Mouse (Mus musculus): ENCODE data around the gene Srp68. TPM values are rescaled to one million over a fixed set of nuclear protein-coding genes. Genes with fewer than 3 reads are reported as not detected.
A peak's percentile ranks its signal among the peaks of the same experiment; 100 is the strongest.

Gene Srp68
- polyA plus RNA-seq, 1 experiment from 2014 or later = 71.9 TPM

- no peak overlapping the region for H3K4me3 ChIP-seq (ENCODE audit: inconsistent target)
- WGBS (ENCODE audit: missing documents) = 94% methylated on average over 18 of the region's 18 CpGs
These were observed 77.0 kb downstream of the Srp68 start for GRCm38 (mm10) chr11:116196866-116197583.

GRCm38 (mm10) chr11:116196336-116196735, 77.7 kb downstream of the Srp68 start:
- no peak overlapping the region for H3K27ac ChIP-seq
- no peak overlapping the region for H3K4me3 ChIP-seq (ENCODE audit: inconsistent target)
- H3K79me2 ChIP-seq (ENCODE audit: inconsistent target) = peaks cover 79% of the 10 kb centered on the region
- 68% methylated on average over 3 of the region's 3 CpGs for WGBS (ENCODE audit: missing documents)
- peaks cover 4% of the 10 kb centered on the region; the same call in 1 of the 2 replicates for H3K36me3 ChIP-seq (ENCODE audit: inconsistent target)

More at GRCm38 (mm10) chr11:116196866-116197583, 77.0 kb downstream of the Srp68 start:
- Histone ChIP-seq H3K79me2 (ENCODE audit: inconsistent target) (peaks cover 79% of the 10 kb centered on the region), H3K27ac (no peak overlapping the region), H3K36me3 (ENCODE audit: inconsistent target) (no peaks in the 10 kb centered on the region)

DNA sequence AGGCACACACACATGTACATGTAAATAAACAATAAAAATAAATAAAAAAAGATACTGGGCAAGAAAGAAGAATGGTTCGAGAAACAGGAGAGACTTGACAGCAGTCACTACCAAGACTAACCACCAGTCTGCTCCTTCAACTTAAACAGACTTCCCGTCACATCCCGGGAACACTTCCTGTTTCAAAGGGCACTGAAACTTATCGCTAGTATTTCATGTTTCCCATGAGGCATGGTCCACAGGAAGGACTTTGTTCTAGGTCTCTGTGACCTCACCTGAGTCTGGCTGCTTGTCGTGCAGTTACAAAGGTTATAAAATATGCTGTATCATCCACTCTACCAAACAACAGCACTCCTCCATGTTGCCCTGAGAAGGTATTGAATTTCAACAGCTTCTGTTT, 78.8 kb downstream of the Srp68 start:
- WGBS (ENCODE audit: missing documents) = 0% methylated on average over 5 of the region's 5 CpGs
- Histone ChIP-seq H3K36me3 (ENCODE audit: inconsistent target) (peaks cover 12% of the 10 kb centered on the region; the same call in 1 of the 2 replicates), H3K27ac (peak overlapping the region; percentile 22), H3K79me2 (ENCODE audit: inconsistent target) (peaks cover 79% of the 10 kb centered on the region), H3K4me3 (ENCODE audit: inconsistent target) (no peak overlapping the region)

Other genes starting within 250 kb of the Srp68 start
- 470 to 740 TPM (median 693 TPM) in 3 replicates for gene H3f3b, start 246.3 kb downstream of the Srp68 start, polyA plus RNA-seq (2018)
- 12.2 to 20.0 TPM (median 19.4 TPM) in 3 replicates for gene Unk, start 243.9 kb downstream of the Srp68 start, polyA plus RNA-seq (2018)
- 10.9 to 18.9 TPM (median 16.8 TPM) in 3 replicates for gene Unc13d, start 196.3 kb downstream of the Srp68 start, polyA plus RNA-seq (2018)
- gene Wbp2, start 187.2 kb downstream of the Srp68 start, polyA plus RNA-seq (2018) = 130 to 281 TPM (median 182 TPM) in 3 replicates
- 9.4 to 36.9 TPM (median 26.2 TPM) in 3 replicates for gene Trim47, start 147.0 kb downstream of the Srp68 start, polyA plus RNA-seq (2018)
- 12.2 to 14.3 TPM (median 12.8 TPM) in 3 replicates for gene Trim65, start 143.1 kb downstream of the Srp68 start, polyA plus RNA-seq (2018)
- 13.6 to 25.3 TPM (median 20.3 TPM) in 3 replicates for gene Mrpl38, start 135.3 kb downstream of the Srp68 start, polyA plus RNA-seq (2018)
- 13.2 to 15.0 TPM (median 14.6 TPM) in 3 replicates for gene Fbf1, start 106.1 kb downstream of the Srp68 start, polyA plus RNA-seq (2018)
- 35.1 to 61.5 TPM (median 55.2 TPM) in 3 replicates for gene Ten1, start 75.4 kb downstream of the Srp68 start, polyA plus RNA-seq (2018)
- 52.6 to 66.6 TPM (median 52.9 TPM) in 3 replicates for gene Acox1, start 75.2 kb downstream of the Srp68 start, polyA plus RNA-seq (2018)
- not detected in 3 replicates for gene Evpl, start 36.1 kb downstream of the Srp68 start, polyA plus RNA-seq (2018)
- gene Galr2, start 6.7 kb upstream of the Srp68 start, polyA plus RNA-seq (2018) = not detected in 3 replicates
- gene Exoc7, start 33.0 kb upstream of the Srp68 start, polyA plus RNA-seq (2018) = 22.2 to 30.5 TPM (median 26.9 TPM) in 3 replicates
- gene Foxj1, start 61.2 kb upstream of the Srp68 start, polyA plus RNA-seq (2018) = not detected in 3 replicates
- 12.1 to 23.4 TPM (median 14.0 TPM) in 3 replicates for gene Rnf157, start 138.8 kb upstream of the Srp68 start, polyA plus RNA-seq (2018)
- gene Ubald2, start 159.9 kb upstream of the Srp68 start, polyA plus RNA-seq (2018) = 18.0 to 34.4 TPM (median 27.5 TPM) in 3 replicates
- not detected in 3 replicates for gene Qrich2, start 192.0 kb upstream of the Srp68 start, polyA plus RNA-seq (2018)
- 18.4 to 35.9 TPM (median 20.8 TPM) in 3 replicates for gene Prpsap1, start 220.0 kb upstream of the Srp68 start, polyA plus RNA-seq (2018)

All from macrophage (primary cell).